11 mouse cellular contexts compared by ENCODE assay signal in the genomic region with DNA sequence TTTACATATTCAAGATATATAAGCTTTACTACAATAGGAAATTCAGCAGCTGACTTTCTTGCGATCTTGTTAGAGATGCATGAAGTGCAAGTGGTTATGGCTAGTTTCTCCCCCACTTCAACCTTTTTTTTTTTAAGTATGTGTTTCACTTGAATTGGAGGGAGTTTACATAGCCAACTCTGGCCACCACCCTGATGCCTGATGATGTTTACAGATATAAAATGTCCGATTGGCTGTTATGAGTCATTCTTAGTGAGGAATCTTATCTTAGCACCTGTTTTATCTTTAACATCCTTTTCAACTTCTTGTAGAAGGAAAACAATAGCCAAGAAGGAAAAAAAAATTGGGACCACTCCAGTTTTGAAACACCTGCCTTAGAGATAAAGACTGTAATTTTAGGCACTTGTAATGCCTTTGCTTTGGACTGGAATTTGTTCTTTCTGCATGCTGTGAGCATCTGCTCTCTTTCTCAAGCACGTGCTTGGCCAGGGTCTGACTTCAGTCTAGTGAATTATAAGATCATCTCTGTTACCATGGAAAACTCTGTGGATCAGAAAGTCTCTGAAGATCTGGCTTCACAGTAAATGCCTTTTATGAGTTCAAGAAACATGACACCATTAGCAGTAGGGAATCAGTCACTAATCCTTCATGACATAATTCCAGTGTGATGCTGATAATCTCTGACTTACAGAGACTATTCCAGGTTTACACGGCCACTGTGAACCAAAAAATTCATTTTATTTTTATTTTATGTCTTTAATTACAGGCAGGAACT.
DNase-seq lines count a peak whose midpoint lies in the region; ATAC-seq lines count a peak whose summit lies in the region.
"Had no signal": no experiment of that assay in that cellular context is flagged by ENCODE, and none has a peak within 500 bp of the region (broad histone marks: within the 10 kb centered on the region; RNA-seq: fewer than 3 reads in every experiment).

No protein-coding gene starts in this region.

- H3K4me3 ChIP-seq in neural tube, embryonic 15.5 days (replicated peaks): no peak overlapping the region
- H3K4me3 ChIP-seq: embryonic facial prominence, embryonic 15.5 days; heart, embryonic 13.5 days had no signal

- no peak overlapping the region for H3K27ac ChIP-seq in neural tube, embryonic 15.5 days (replicated peaks)
- H3K27ac ChIP-seq: embryonic facial prominence, embryonic 15.5 days; heart, embryonic 13.5 days had no signal

- peak; percentile 35 to 64 for DNase-seq in cerebellum, postnatal 14 days
- DNase-seq in cerebellum, adult 9-10 months: no peak
- peak; percentile 9 for DNase-seq in layer of hippocampus, adult 9-11 months
- DNase-seq in layer of hippocampus, postnatal 14 days (ENCODE audit: low spot score in 2 of 2): no peak
- peak; percentile 46 for DNase-seq in heart, postnatal 10 days
- no peak for DNase-seq in layer of hippocampus, adult 11-12 months (ENCODE audit: low spot score)
- DNase-seq: kidney, adult 9 months had no signal

- H3K36me3 ChIP-seq in neural tube, embryonic 15.5 days: no peaks in the 10 kb centered on the region
- H3K36me3 ChIP-seq: embryonic facial prominence, embryonic 15.5 days; heart, embryonic 13.5 days had no signal

- WGBS in neural tube, embryonic 15.5 days: 52% methylated on average over 4 of the region's 4 CpGs

- no peaks in the 10 kb centered on the region for H3K27me3 ChIP-seq in neural tube, embryonic 15.5 days (replicated peaks)
- H3K27me3 ChIP-seq: embryonic facial prominence, embryonic 15.5 days; heart, embryonic 13.5 days had no signal

- H3K9me3 ChIP-seq in neural tube, embryonic 15.5 days (replicated peaks): no peaks in the 10 kb centered on the region
- H3K9me3 ChIP-seq: embryonic facial prominence, embryonic 15.5 days; heart, embryonic 13.5 days had no signal

- H3K4me2 ChIP-seq in neural tube, embryonic 15.5 days: no peak overlapping the region
- H3K4me2 ChIP-seq: embryonic facial prominence, embryonic 15.5 days; heart, embryonic 13.5 days had no signal

- no peak overlapping the region for H3K9ac ChIP-seq in neural tube, embryonic 15.5 days (replicated peaks)
- H3K9ac ChIP-seq: embryonic facial prominence, embryonic 15.5 days; heart, embryonic 13.5 days had no signal

- ATAC-seq in neural tube, embryonic 15.5 days (ENCODE audit: low FRiP score): peak; percentile 50; the same call in 1 of the 2 replicates
- no peak for ATAC-seq in granulocyte monocyte progenitor cell, adult 5-6 weeks (replicated peaks; ENCODE audit: poor library complexity, severe bottlenecking)

- intact Hi-C loops in heart, postnatal 10 days (cut with DNase I): loop anchor here (2.0 kb wide), 3 partner anchors 31 to 297 kb away; no protein-coding TSS in a partner anchor

- H3K4me1 ChIP-seq in neural tube, embryonic 15.5 days: no peaks in the 10 kb centered on the region
- H3K4me1 ChIP-seq: embryonic facial prominence, embryonic 15.5 days; heart, embryonic 13.5 days had no signal

Comparison
In these comparisons a context has a peak if more than half of its experiments do, and no peak if none do; other contexts are left out.
1. DNase-seq: peak in cerebellum, postnatal 14 days (2 of 2), layer of hippocampus, adult 9-11 months (single experiment) and heart, postnatal 10 days (2 of 2); none in cerebellum, adult 9-10 months (single experiment), layer of hippocampus, postnatal 14 days (0 of 2) and layer of hippocampus, adult 11-12 months (single experiment).